Mouse (Mus musculus): Measurements from ENCODE around the gene Cerk.

DNA sequence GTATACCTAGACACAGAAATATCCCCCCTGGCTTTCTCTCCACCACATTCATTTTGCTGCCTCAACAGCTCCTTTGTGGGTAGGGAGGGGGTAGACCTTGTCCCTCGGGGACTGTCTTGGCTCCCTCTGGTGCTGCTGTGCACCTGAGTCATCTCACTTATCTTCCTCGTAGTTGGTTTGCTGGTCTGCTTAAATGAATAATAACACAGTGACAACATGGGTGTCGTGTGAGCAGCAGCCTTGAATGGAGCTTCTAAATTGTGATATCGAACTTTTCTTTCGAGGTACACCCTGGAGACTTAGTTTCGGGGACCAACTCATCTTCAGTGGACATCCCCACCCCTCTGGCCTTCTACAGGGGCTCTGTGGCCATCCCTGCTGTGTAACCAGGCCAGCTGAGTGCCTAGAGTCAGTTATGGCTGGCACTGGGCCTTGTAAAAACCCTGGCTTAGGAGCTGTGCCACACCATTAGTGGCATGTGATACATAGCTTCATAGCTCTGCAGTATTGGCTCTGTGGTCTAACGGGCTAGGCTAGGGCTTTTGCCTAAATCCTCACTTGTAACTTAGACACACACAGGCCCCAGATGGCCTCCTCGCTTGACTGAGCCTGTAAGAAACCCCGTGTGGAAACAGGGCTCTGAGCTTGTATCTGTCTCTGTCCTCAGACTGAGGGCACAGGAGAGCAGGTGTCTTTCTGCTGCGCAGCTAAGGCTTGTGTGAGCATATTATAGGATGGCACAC is 75.4 kb downstream of the Cerk start:
- no peak for TF ChIP-seq CTCF (conservative IDR thresholded peaks at IDR 0.05; ENCODE audit: insufficient read depth, insufficient read length, low read depth, low read length)
- no peak for TF ChIP-seq POLR2A (IDR thresholded peaks at IDR 0.05; ENCODE audit: low read depth, low read length)
